Mouse (Mus musculus): ENCODE measurements around the gene Mrps18a. TPM values are rescaled to one million over a fixed set of nuclear protein-coding genes. Genes with fewer than 3 reads are reported as not detected.
A peak's percentile ranks its signal among the peaks of the same experiment; 100 is the strongest.

The Mrps18a gene
- polyA plus RNA-seq, 1 experiment from 2014 or later, result 171 TPM

DNA sequence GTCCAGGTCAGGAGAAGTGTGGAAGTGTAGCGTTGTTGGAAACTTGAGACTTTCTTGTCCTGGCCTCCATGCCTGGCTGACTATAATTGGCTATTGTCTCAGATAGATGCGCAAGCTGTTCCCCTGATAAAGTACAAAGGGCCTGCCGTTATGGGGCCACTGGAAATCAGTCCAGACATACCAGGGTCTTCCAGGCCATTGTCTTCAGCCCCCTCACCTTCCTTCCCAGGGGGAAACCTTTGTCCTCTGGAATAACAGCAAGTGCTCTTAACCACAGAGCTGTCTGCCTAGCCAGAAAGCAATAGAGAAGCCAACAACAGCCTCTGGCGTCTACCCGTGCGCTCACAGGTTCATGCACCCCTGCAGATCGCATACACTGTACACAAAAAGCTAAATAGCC, 30.4 kb upstream of the Mrps18a start:
- 64% methylated on average over 7 of the region's 7 CpGs for WGBS
- H3K4me2 ChIP-seq (ENCODE audit: low read length), result no peak overlapping the region
- no peak for TF ChIP-seq CTCF (IDR thresholded peaks at IDR 0.05; ENCODE audit: low read depth)
- H3K27me3 ChIP-seq (ENCODE audit: insufficient read depth, low read length), result no peaks in the 10 kb centered on the region
- H3K9me3 ChIP-seq (replicated peaks; ENCODE audit: low read length), result no peaks in the 10 kb centered on the region
- DNase-seq (ENCODE audit: low spot score) (no peak), ATAC-seq (replicated peaks; ENCODE audit: low FRiP score, low read depth) (no peak)
- peaks cover 20% of the 10 kb centered on the region; the same call in 1 of the 2 replicates for H3K4me1 ChIP-seq (replicated peaks; ENCODE audit: insufficient read depth, low read length)
- no peak overlapping the region for H3K9ac ChIP-seq (ENCODE audit: low read depth, low read length)
- H3K27ac ChIP-seq, result no peak overlapping the region
- no peaks in the 10 kb centered on the region for H3K36me3 ChIP-seq (ENCODE audit: insufficient read depth, low read length)
- H3K4me3 ChIP-seq (replicated peaks; ENCODE audit: low read depth, low read length), result no peak overlapping the region

DNA sequence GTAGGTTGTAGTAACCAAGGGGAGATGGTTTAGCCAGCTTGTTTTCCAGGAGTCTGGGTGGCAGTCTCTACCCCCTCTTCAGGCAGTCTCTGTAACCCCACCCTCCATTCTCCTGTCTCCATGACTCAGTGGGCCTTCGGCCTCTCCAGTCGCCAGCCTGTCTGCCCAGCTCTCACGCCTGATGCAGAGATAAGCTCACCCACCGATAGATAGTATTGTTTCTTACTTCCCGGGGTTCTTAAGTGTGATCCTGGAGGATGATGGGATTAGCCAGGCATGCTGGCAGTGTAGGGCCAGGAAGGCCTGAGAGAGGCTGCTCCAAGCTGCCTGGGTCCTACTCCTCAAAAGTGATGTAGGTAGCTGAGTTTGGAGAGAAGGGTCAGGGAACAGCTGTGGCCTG, 29.7 kb upstream of the Mrps18a start:
- Histone ChIP-seq H3K36me3 (ENCODE audit: insufficient read depth, low read length) (no peaks in the 10 kb centered on the region), H3K4me2 (ENCODE audit: low read length) (no peak overlapping the region), H3K27me3 (ENCODE audit: insufficient read depth, low read length) (no peaks in the 10 kb centered on the region), H3K4me3 (replicated peaks; ENCODE audit: low read depth, low read length) (no peak overlapping the region), H3K9me3 (replicated peaks; ENCODE audit: low read length) (no peaks in the 10 kb centered on the region), H3K27ac (no peak overlapping the region), H3K9ac (ENCODE audit: low read depth, low read length) (no peak overlapping the region), H3K4me1 (replicated peaks; ENCODE audit: insufficient read depth, low read length) (peaks cover 20% of the 10 kb centered on the region; the same call in 1 of the 2 replicates)
- DNase-seq (ENCODE audit: low spot score), result no peak
- TF ChIP-seq CTCF (IDR thresholded peaks at IDR 0.05; ENCODE audit: low read depth), result no peak
- 70% methylated on average over 5 of the region's 5 CpGs for WGBS
- no peak for ATAC-seq (replicated peaks; ENCODE audit: low FRiP score, low read depth)

DNA sequence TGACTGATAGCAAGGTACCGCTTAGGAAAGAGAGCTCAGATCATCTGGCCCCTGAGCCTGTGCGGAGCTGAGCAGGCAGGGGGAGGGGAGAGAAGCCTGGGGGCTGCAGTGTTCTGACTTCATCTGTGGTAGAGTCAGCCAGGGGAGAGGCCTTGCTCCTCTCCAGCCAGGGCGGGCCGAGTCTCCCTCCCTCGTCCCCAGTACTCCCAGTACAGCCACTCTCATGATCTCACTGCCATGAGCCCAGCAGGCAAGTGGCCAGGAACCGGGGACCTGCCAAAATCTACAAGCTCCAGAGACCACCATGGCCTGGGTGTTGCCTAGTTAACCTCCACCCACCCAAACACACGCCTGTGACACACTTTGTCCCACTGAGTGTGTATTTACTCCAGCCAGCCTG, 29.1 kb upstream of the Mrps18a start:
- no peak for TF ChIP-seq CTCF (IDR thresholded peaks at IDR 0.05; ENCODE audit: low read depth)
- Histone ChIP-seq H3K4me3 (replicated peaks; ENCODE audit: low read depth, low read length) (no peak overlapping the region), H3K9me3 (replicated peaks; ENCODE audit: low read length) (no peaks in the 10 kb centered on the region), H3K4me2 (ENCODE audit: low read length) (no peak overlapping the region), H3K9ac (ENCODE audit: low read depth, low read length) (no peak overlapping the region), H3K27me3 (ENCODE audit: insufficient read depth, low read length) (no peaks in the 10 kb centered on the region), H3K27ac (no peak overlapping the region), H3K36me3 (ENCODE audit: insufficient read depth, low read length) (no peaks in the 10 kb centered on the region), H3K4me1 (replicated peaks; ENCODE audit: insufficient read depth, low read length) (peaks cover 24% of the 10 kb centered on the region; the same call in 1 of the 2 replicates)
- WGBS, result 60% methylated on average over 7 of the region's 7 CpGs
- DNase-seq (ENCODE audit: low spot score) (no peak), ATAC-seq (replicated peaks; ENCODE audit: low FRiP score, low read depth) (no peak)

DNA sequence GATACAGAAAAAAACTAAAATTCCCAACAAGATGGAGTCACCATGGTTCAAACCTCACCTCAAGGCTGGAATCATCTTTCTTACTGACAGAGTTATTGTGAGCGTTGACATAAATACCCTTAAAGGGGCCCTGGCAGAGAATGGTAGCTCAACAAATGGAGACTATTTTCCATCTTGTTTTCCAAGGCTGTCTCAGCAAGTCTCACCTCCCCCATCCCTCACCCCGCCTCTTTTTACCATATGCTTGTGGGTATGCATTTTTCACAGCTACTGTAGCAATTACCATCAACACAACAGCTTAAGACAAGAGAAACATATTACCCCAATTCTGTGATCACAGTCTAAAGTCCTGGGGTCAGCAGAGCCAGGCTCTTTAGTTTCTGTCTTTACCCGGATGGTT, 27.4 kb upstream of the Mrps18a start:
- WGBS, result 86% methylated on average over 3 of the region's 3 CpGs

DNA sequence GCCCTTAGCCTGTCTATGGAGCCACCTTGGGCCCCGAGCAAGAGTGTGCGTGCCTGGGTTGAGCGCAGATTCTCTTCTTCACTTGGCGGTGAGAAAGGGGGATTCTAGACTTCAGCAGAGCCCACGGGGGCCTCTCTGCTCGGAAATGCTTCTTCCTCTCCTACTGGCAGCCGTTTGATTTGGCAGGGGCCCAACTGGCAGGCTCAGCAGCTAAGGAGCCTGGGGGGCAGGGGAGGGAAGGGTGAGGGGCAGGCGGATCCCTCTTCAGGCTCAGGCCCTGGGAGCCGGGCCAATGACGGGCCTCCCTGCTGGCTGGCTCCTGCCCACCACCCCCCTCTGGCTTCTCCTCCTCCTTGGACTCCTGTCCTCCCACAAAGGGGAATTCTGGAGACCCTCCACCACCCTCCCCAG, 26.7 kb upstream of the Mrps18a start:
- Histone ChIP-seq H3K27me3 (ENCODE audit: insufficient read depth, low read length) (no peaks in the 10 kb centered on the region), H3K36me3 (ENCODE audit: insufficient read depth, low read length) (no peaks in the 10 kb centered on the region), H3K4me1 (replicated peaks; ENCODE audit: insufficient read depth, low read length) (peaks cover 24% of the 10 kb centered on the region; the same call in 1 of the 2 replicates), H3K4me2 (ENCODE audit: low read length) (peak overlapping the region; percentile 47), H3K27ac (peak overlapping the region; percentile 36; the same call in 1 of the 2 replicates), H3K4me3 (replicated peaks; ENCODE audit: low read depth, low read length) (no peak overlapping the region), H3K9me3 (replicated peaks; ENCODE audit: low read length) (no peaks in the 10 kb centered on the region), H3K9ac (ENCODE audit: low read depth, low read length) (peak overlapping the region; percentile 35; the same call in 1 of the 2 replicates)
- ATAC-seq (replicated peaks; ENCODE audit: low FRiP score, low read depth), result peak; percentile 43; the same call in 1 of the 2 replicates
- DNase-seq (ENCODE audit: low spot score), result peak; percentile 90
- 3% methylated on average over 10 of the region's 10 CpGs for WGBS
- TF ChIP-seq CTCF (IDR thresholded peaks at IDR 0.05; ENCODE audit: low read depth), result no peak

More for the DNA sequence above, 27.4 kb upstream of the Mrps18a start:
- no peak for TF ChIP-seq CTCF (IDR thresholded peaks at IDR 0.05; ENCODE audit: low read depth)
- ATAC-seq (replicated peaks; ENCODE audit: low FRiP score, low read depth) (no peak), DNase-seq (ENCODE audit: low spot score) (no peak)
- no peaks in the 10 kb centered on the region for H3K36me3 ChIP-seq (ENCODE audit: insufficient read depth, low read length)
- no peaks in the 10 kb centered on the region for H3K9me3 ChIP-seq (replicated peaks; ENCODE audit: low read length)
- no peak overlapping the region for H3K4me3 ChIP-seq (replicated peaks; ENCODE audit: low read depth, low read length)
- no peak overlapping the region for H3K4me2 ChIP-seq (ENCODE audit: low read length)
- no peak overlapping the region for H3K27ac ChIP-seq
- no peaks in the 10 kb centered on the region for H3K27me3 ChIP-seq (ENCODE audit: insufficient read depth, low read length)
- H3K9ac ChIP-seq (ENCODE audit: low read depth, low read length), result no peak overlapping the region
- H3K4me1 ChIP-seq (replicated peaks; ENCODE audit: insufficient read depth, low read length), result peaks cover 24% of the 10 kb centered on the region; the same call in 1 of the 2 replicates

DNA sequence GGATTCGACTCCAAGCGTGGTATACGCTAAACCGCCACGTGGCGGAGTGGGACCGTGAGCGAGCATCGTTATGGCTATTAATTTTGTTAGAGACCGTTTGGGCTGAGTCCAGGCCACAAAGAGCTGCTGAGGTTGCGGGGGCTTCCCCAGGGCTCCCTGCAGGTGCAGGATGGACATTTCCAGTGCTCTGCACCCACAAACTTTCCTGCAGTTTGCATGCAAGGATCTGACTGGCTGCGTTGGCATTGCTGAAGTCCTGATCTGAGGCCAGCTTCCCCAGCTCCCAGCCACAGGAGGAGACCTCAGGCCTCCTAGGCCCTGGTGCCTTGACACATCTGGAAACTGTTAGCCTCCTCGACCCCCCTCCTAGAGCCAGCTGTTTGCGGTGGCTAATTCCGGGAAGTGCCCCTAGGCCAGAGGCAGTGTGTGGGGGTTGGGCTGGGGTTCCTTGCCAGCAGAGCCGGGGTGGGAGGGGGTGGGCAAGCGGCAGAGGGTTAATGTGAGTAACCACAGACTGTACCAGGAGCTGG, 24.4 kb upstream of the Mrps18a start:
- Histone ChIP-seq H3K27me3 (ENCODE audit: insufficient read depth, low read length) (no peaks in the 10 kb centered on the region), H3K4me1 (replicated peaks; ENCODE audit: insufficient read depth, low read length) (peaks cover 15% of the 10 kb centered on the region; the same call in 1 of the 2 replicates), H3K4me3 (replicated peaks; ENCODE audit: low read depth, low read length) (no peak overlapping the region), H3K4me2 (ENCODE audit: low read length) (no peak overlapping the region), H3K9ac (ENCODE audit: low read depth, low read length) (no peak overlapping the region), H3K36me3 (ENCODE audit: insufficient read depth, low read length) (no peaks in the 10 kb centered on the region), H3K27ac (no peak overlapping the region), H3K9me3 (replicated peaks; ENCODE audit: low read length) (no peaks in the 10 kb centered on the region)
- DNase-seq (ENCODE audit: low spot score) (peak; percentile 45), ATAC-seq (replicated peaks; ENCODE audit: low FRiP score, low read depth) (no peak)
- WGBS, result 34% methylated on average over 17 of the region's 17 CpGs
- TF ChIP-seq CTCF (IDR thresholded peaks at IDR 0.05; ENCODE audit: low read depth), result peak; percentile 25; the same call in 1 of the 2 replicates
